Mouse (Mus musculus): ENCODE results near the gene Apbb1ip. TPM values are rescaled to one million over a fixed set of nuclear protein-coding genes. Genes with fewer than 3 reads are reported as not detected.

Gene Apbb1ip
- polyA plus RNA-seq, 1 experiment from 2014 or later = 0.65 TPM

GRCm38 (mm10) chr2:22776568-22777230 lies 2.8 kb downstream of the Apbb1ip start:
- H3K27me3 ChIP-seq (replicated peaks) = peaks cover 4% of the 10 kb centered on the region; the same call in 1 of the 2 replicates
- H3K4me1 ChIP-seq = peaks cover 5% of the 10 kb centered on the region
- no peak overlapping the region for H3K27ac ChIP-seq
- H3K9ac ChIP-seq = no peak overlapping the region
- no peak for ATAC-seq (ENCODE audit: low FRiP score, low read depth)
- H3K9me3 ChIP-seq = no peaks in the 10 kb centered on the region
- H3K4me3 ChIP-seq = no peak overlapping the region
- WGBS = 84% methylated on average over 2 of the region's 2 CpGs
- no peaks in the 10 kb centered on the region for H3K36me3 ChIP-seq
- H3K4me2 ChIP-seq (replicated peaks) = no peak overlapping the region

GRCm38 (mm10) chr2:22777757-22778156 lies 3.9 kb downstream of the Apbb1ip start:
- no peak overlapping the region for H3K4me3 ChIP-seq
- no peak overlapping the region for H3K4me2 ChIP-seq (replicated peaks)
- H3K36me3 ChIP-seq = no peaks in the 10 kb centered on the region
- H3K27ac ChIP-seq = no peak overlapping the region
- no peak overlapping the region for H3K9ac ChIP-seq
- no peaks in the 10 kb centered on the region for H3K9me3 ChIP-seq
- ATAC-seq (ENCODE audit: low FRiP score, low read depth) = no peak
- peaks cover 5% of the 10 kb centered on the region for H3K4me1 ChIP-seq
- 96% methylated on average over 3 of the region's 3 CpGs for WGBS
- H3K27me3 ChIP-seq (replicated peaks) = peaks cover 4% of the 10 kb centered on the region; the same call in 1 of the 2 replicates

DNA sequence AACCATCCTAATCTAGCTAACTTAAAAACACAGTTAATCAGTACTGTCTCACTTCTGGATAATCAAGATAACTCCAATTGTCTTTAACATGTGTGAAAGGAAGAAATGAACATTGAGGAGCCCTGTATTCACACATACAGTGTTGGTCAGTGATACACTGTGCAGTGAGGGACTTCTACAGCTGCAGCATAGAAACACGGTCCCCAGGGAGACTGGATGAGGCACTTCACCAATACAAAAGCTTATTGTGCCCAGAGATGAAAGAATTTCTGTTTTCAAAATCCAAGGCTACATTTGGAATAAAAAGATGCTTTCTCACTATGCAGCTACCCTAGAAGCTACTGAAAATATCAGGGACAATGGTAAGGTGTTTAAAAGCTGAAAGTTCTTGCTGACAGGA lies 7.0 kb downstream of the Apbb1ip start:
- WGBS = 59% methylated on average over 1 of the region's 1 CpGs
- no peaks in the 10 kb centered on the region for H3K36me3 ChIP-seq
- H3K4me2 ChIP-seq (replicated peaks) = no peak overlapping the region
- H3K27ac ChIP-seq = no peak overlapping the region
- H3K4me3 ChIP-seq = no peak overlapping the region
- no peak for ATAC-seq (ENCODE audit: low FRiP score, low read depth)
- H3K9me3 ChIP-seq = no peaks in the 10 kb centered on the region
- H3K27me3 ChIP-seq (replicated peaks) = no peaks in the 10 kb centered on the region
- no peaks in the 10 kb centered on the region for H3K4me1 ChIP-seq
- no peak overlapping the region for H3K9ac ChIP-seq

DNA sequence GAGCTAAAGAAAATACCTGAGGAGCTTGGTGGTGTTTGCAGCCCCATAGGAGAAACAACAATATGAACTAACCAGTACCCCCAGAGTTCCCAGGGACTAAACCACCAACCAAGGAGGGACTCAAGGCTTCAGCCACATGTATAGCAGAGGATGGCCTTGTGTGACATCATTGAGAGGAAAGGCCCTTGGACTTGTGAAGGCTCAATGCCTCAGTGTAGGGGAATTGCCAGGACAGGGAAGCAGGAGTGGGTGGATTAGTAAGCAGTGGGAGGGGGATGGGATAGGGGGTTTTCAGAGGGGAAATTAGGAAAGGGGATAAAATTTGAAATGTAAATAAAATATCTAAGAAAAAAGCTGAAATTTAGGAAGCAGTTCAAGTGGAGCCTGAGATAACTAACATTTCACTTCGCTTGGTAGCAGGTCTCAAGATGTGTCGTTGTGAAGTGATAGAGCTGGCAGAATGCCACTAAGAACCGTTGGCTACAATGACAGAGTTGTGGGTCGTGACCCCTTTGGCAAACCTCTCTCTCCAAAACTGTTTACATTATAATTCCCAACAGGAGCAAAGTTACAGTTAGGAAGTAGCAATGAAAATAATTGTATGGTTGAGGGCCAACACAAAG lies 7.6 kb downstream of the Apbb1ip start:
- Histone ChIP-seq H3K4me3 (no peak overlapping the region), H3K9me3 (no peaks in the 10 kb centered on the region), H3K4me1 (no peaks in the 10 kb centered on the region), H3K4me2 (replicated peaks) (no peak overlapping the region), H3K36me3 (no peaks in the 10 kb centered on the region), H3K9ac (no peak overlapping the region), H3K27ac (no peak overlapping the region), H3K27me3 (replicated peaks) (no peaks in the 10 kb centered on the region)
- 77% methylated on average over 4 of the region's 4 CpGs for WGBS
- ATAC-seq (ENCODE audit: low FRiP score, low read depth) = no peak

- no peaks in the 10 kb centered on the region for H3K9me3 ChIP-seq
- H3K9ac ChIP-seq = no peak overlapping the region
- no peak overlapping the region for H3K4me2 ChIP-seq (replicated peaks)
- H3K27ac ChIP-seq = no peak overlapping the region
- H3K36me3 ChIP-seq = no peaks in the 10 kb centered on the region
- WGBS = 91% methylated on average over 3 of the region's 3 CpGs
- H3K4me3 ChIP-seq = no peak overlapping the region
- H3K4me1 ChIP-seq = no peaks in the 10 kb centered on the region
- ATAC-seq (ENCODE audit: low FRiP score, low read depth) = no peak
- no peaks in the 10 kb centered on the region for H3K27me3 ChIP-seq (replicated peaks)
Observed at GRCm38 (mm10) chr2:22782057-22782456, 8.2 kb downstream of the Apbb1ip start.

GRCm38 (mm10) chr2:22783137-22783638 lies 9.3 kb downstream of the Apbb1ip start:
- no peak overlapping the region for H3K4me2 ChIP-seq (replicated peaks)
- no peak overlapping the region for H3K27ac ChIP-seq
- WGBS = 85% methylated on average over 2 of the region's 2 CpGs

DNA sequence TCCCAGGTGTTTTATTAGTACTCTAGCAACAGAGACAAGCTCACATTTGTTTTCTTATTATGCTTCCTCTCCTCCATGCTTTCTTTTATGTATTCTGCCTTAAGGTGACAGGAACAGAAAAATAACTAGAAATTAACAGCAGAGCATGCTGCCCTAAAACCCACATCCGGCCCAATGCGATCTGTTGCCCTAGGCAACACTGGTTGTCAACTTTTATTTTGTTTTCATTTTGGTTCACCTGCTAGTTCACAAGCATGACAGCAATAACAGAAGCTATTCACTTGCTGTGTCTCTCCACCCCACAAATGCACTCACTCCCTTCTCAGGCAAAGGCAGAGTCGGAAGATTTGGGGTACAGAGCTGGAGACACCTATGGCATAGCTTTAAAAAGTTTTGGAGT lies 10.3 kb downstream of the Apbb1ip start:
- Histone ChIP-seq H3K9ac (no peak overlapping the region), H3K36me3 (no peaks in the 10 kb centered on the region), H3K27ac (no peak overlapping the region), H3K27me3 (replicated peaks) (no peaks in the 10 kb centered on the region), H3K4me3 (no peak overlapping the region), H3K9me3 (no peaks in the 10 kb centered on the region), H3K4me1 (no peaks in the 10 kb centered on the region), H3K4me2 (replicated peaks) (no peak overlapping the region)
- no peak for ATAC-seq (ENCODE audit: low FRiP score, low read depth)
- WGBS = 87% methylated on average over 3 of the region's 3 CpGs

More at GRCm38 (mm10) chr2:22783137-22783638, 9.3 kb downstream of the Apbb1ip start:
- ATAC-seq (ENCODE audit: low FRiP score, low read depth) = no peak
- Histone ChIP-seq H3K4me3 (no peak overlapping the region), H3K27me3 (replicated peaks) (no peaks in the 10 kb centered on the region), H3K4me1 (no peaks in the 10 kb centered on the region), H3K9me3 (no peaks in the 10 kb centered on the region), H3K9ac (no peak overlapping the region), H3K36me3 (no peaks in the 10 kb centered on the region)

DNA sequence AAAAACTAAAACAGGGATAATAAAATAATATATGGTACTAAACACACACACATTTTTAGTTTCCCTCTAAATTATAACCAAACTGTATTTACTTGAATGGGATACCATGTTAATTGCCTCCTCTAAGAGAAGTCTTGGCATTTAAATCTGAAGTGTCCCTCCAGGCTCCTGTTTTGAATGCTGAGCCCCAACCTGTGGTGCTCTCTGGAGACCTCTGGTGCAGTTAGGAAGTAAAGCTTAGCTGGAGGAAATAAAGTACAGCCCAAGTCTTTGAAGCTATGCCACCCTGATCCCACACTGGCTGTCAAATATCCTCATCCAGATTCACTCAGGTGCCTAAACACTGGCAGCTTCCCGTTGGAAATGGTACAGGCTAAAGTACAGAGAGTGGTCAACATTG lies 10.9 kb downstream of the Apbb1ip start:
- no peaks in the 10 kb centered on the region for H3K36me3 ChIP-seq
- H3K4me1 ChIP-seq = no peaks in the 10 kb centered on the region
- H3K27me3 ChIP-seq (replicated peaks) = no peaks in the 10 kb centered on the region
- no peak overlapping the region for H3K4me2 ChIP-seq (replicated peaks)
- WGBS = 66% methylated on average over 1 of the region's 1 CpGs
- no peak overlapping the region for H3K27ac ChIP-seq
- no peak for ATAC-seq (ENCODE audit: low FRiP score, low read depth)
- H3K9ac ChIP-seq = no peak overlapping the region
- no peak overlapping the region for H3K4me3 ChIP-seq
- H3K9me3 ChIP-seq = no peaks in the 10 kb centered on the region

- Histone ChIP-seq H3K27ac (no peak overlapping the region), H3K9ac (no peak overlapping the region), H3K4me2 (replicated peaks) (no peak overlapping the region), H3K36me3 (no peaks in the 10 kb centered on the region), H3K4me1 (no peaks in the 10 kb centered on the region), H3K4me3 (no peak overlapping the region), H3K27me3 (replicated peaks) (no peaks in the 10 kb centered on the region), H3K9me3 (no peaks in the 10 kb centered on the region)
- WGBS = 87% methylated on average over 2 of the region's 2 CpGs
- no peak for ATAC-seq (ENCODE audit: low FRiP score, low read depth)
Observed at GRCm38 (mm10) chr2:22788658-22789057, 14.8 kb downstream of the Apbb1ip start.

- no peak overlapping the region for H3K27ac ChIP-seq
- ATAC-seq (ENCODE audit: low FRiP score, low read depth) = no peak
Observed at GRCm38 (mm10) chr2:22789576-22789975, 15.7 kb downstream of the Apbb1ip start.

DNA sequence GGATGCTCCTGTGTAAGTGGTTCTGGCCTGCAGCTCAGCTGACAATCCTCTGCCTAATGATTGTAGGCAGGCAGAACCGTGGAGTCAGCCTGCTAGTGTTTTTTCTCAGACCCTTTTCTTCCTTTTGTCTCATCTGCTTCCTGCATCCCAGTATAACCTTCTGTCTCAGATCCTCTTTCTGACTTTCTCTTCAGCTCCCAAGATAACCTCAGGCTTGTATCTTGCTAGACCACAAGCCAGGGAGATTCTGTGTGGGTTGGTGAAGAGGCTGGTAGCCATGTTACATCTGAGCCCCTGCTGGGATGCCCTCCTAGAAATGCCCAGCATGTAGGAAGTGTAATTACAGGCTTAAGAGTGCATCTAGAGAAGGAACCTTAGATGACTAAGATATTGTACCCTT lies 16.5 kb downstream of the Apbb1ip start:
- H3K9ac ChIP-seq = no peak overlapping the region
- H3K27me3 ChIP-seq (replicated peaks) = no peaks in the 10 kb centered on the region
- no peaks in the 10 kb centered on the region for H3K36me3 ChIP-seq
- no peaks in the 10 kb centered on the region for H3K4me1 ChIP-seq
- 56% methylated on average over 1 of the region's 1 CpGs for WGBS
- peaks cover 5% of the 10 kb centered on the region; the same call in 1 of the 2 replicates for H3K9me3 ChIP-seq
- ATAC-seq (ENCODE audit: low FRiP score, low read depth) = no peak
- no peak overlapping the region for H3K4me3 ChIP-seq
- no peak overlapping the region for H3K4me2 ChIP-seq (replicated peaks)
- H3K27ac ChIP-seq = no peak overlapping the region

More at GRCm38 (mm10) chr2:22789576-22789975, 15.7 kb downstream of the Apbb1ip start:
- no peaks in the 10 kb centered on the region for H3K27me3 ChIP-seq (replicated peaks)
- H3K4me1 ChIP-seq = no peaks in the 10 kb centered on the region
- no peak overlapping the region for H3K4me2 ChIP-seq (replicated peaks)
- H3K4me3 ChIP-seq = no peak overlapping the region
- no peaks in the 10 kb centered on the region for H3K9me3 ChIP-seq
- H3K9ac ChIP-seq = no peak overlapping the region
- WGBS = 63% methylated on average over 1 of the region's 1 CpGs
- no peaks in the 10 kb centered on the region for H3K36me3 ChIP-seq

- H3K27ac ChIP-seq = no peak overlapping the region
- no peak for ATAC-seq (ENCODE audit: low FRiP score, low read depth)
- H3K27me3 ChIP-seq (replicated peaks) = no peaks in the 10 kb centered on the region
- no peaks in the 10 kb centered on the region for H3K4me1 ChIP-seq
- no peak overlapping the region for H3K4me2 ChIP-seq (replicated peaks)
- H3K36me3 ChIP-seq = no peaks in the 10 kb centered on the region
- no peak overlapping the region for H3K9ac ChIP-seq
- no peak overlapping the region for H3K4me3 ChIP-seq
- 79% methylated on average over 3 of the region's 3 CpGs for WGBS
- peaks cover 21% of the 10 kb centered on the region; the same call in 1 of the 2 replicates for H3K9me3 ChIP-seq
Observed at GRCm38 (mm10) chr2:22795087-22795486, 21.2 kb downstream of the Apbb1ip start.

- Histone ChIP-seq H3K4me3 (no peak overlapping the region), H3K27ac (no peak overlapping the region), H3K4me1 (no peaks in the 10 kb centered on the region), H3K36me3 (no peaks in the 10 kb centered on the region), H3K9me3 (peaks cover 21% of the 10 kb centered on the region; the same call in 1 of the 2 replicates), H3K4me2 (replicated peaks) (no peak overlapping the region), H3K9ac (no peak overlapping the region), H3K27me3 (replicated peaks) (no peaks in the 10 kb centered on the region)
- no peak for ATAC-seq (ENCODE audit: low FRiP score, low read depth)
Observed at GRCm38 (mm10) chr2:22796487-22796886, 22.6 kb downstream of the Apbb1ip start.

All from neural tube, embryonic 12.5 days (tissue).